Mouse (Mus musculus): ENCODE data around the gene Arl10. TPM values are rescaled to one million over a fixed set of nuclear protein-coding genes. Genes with fewer than 3 reads are reported as not detected.

Gene Arl10
- total RNA-seq, 2 experiments from 2014 or later: 9.6 to 11.3 TPM

- intact Hi-C loops (cut with DNase I): loop anchor here (5.0 kb wide), 1 partner anchor 44 kb away; the partner anchor contains the start of gene Faf2
- no peak for DNase-seq
Observed at GRCm38 (mm10) chr13:54577652-54578507, 3.1 kb downstream of the Arl10 start.

GRCm38 (mm10) chr13:54581385-54581784 is 6.6 kb downstream of the Arl10 start:
- DNase-seq: no peak
- intact Hi-C loops (cut with DNase I): no loop called here

GRCm38 (mm10) chr13:54582126-54582525 is 7.3 kb downstream of the Arl10 start:
- intact Hi-C loops (cut with DNase I): no loop called here
- no peak for DNase-seq

GRCm38 (mm10) chr13:54582860-54583259 is 8.0 kb downstream of the Arl10 start:
- DNase-seq: no peak
- intact Hi-C loops (cut with DNase I): no loop called here

- DNase-seq: no peak
- intact Hi-C loops (cut with DNase I): no loop called here
Observed at GRCm38 (mm10) chr13:54585831-54586230, 11.0 kb downstream of the Arl10 start.

- intact Hi-C loops (cut with DNase I): no loop called here
- DNase-seq: no peak
Observed at GRCm38 (mm10) chr13:54589414-54589995, 14.7 kb downstream of the Arl10 start.

GRCm38 (mm10) chr13:54589996-54590951 is 15.5 kb downstream of the Arl10 start, which contains the start of the genes Nop16 and Higd2a:
Gene Nop16 (minus strand): TSS chr13:54590090.
Gene Higd2a (plus strand): TSS chr13:54590207.
- DNase-seq: peak; percentile 98 to 99
- intact Hi-C loops (cut with DNase I): no loop called here

GRCm38 (mm10) chr13:54591776-54592356 is 17.1 kb downstream of the Arl10 start:
- intact Hi-C loops (cut with DNase I): no loop called here
- no peak for DNase-seq

GRCm38 (mm10) chr13:54593617-54594016 is 18.8 kb downstream of the Arl10 start:
- DNase-seq: no peak
- intact Hi-C loops (cut with DNase I): no loop called here

- intact Hi-C loops (cut with DNase I): no loop called here
- DNase-seq: peak; percentile 45 to 60
Observed at GRCm38 (mm10) chr13:54596107-54596690, 21.4 kb downstream of the Arl10 start.

- DNase-seq: no peak
- intact Hi-C loops (cut with DNase I): no loop called here
Observed at GRCm38 (mm10) chr13:54596870-54597269, 22.1 kb downstream of the Arl10 start.

GRCm38 (mm10) chr13:54598622-54599143 is 23.9 kb downstream of the Arl10 start:
- intact Hi-C loops (cut with DNase I): no loop called here
- no peak for DNase-seq

- intact Hi-C loops (cut with DNase I): no loop called here
- no peak for DNase-seq
Observed at GRCm38 (mm10) chr13:54602639-54603111, 27.9 kb downstream of the Arl10 start.

- intact Hi-C loops (cut with DNase I): no loop called here
- DNase-seq: no peak
Observed at GRCm38 (mm10) chr13:54603501-54603900, 28.7 kb downstream of the Arl10 start.

GRCm38 (mm10) chr13:54604221-54604620 is 29.4 kb downstream of the Arl10 start:
- no peak for DNase-seq
- intact Hi-C loops (cut with DNase I): no loop called here

GRCm38 (mm10) chr13:54605426-54605825 is 30.6 kb downstream of the Arl10 start:
- intact Hi-C loops (cut with DNase I): no loop called here
- DNase-seq: no peak

- intact Hi-C loops (cut with DNase I): no loop called here
- DNase-seq: no peak
Observed at GRCm38 (mm10) chr13:54607204-54607603, 32.4 kb downstream of the Arl10 start.

GRCm38 (mm10) chr13:54608002-54608401 is 33.2 kb downstream of the Arl10 start:
- intact Hi-C loops (cut with DNase I): no loop called here
- DNase-seq: no peak

GRCm38 (mm10) chr13:54608666-54609065 is 33.9 kb downstream of the Arl10 start:
- intact Hi-C loops (cut with DNase I): no loop called here
- DNase-seq: peak; percentile 33 to 40

- intact Hi-C loops (cut with DNase I): no loop called here
- DNase-seq: no peak
Observed at GRCm38 (mm10) chr13:54609301-54609700, 34.5 kb downstream of the Arl10 start.

All from heart, postnatal 10 days (tissue).